Mouse (Mus musculus) ovary, adult 18-20 months (tissue): ENCODE results near the gene Mocs1.
"Not testable (repeated sequence)": the region's sequence is repeated elsewhere in the genome, so short reads cannot be mapped to it uniquely, and the experiment has no call there.

Source experiments
- DNase-seq: peaks from one replicate; pipeline ENCODE4 v3.0.0; 2022; ENCODE audit warnings: low spot score, mixed read lengths

Mocs1 gene

GRCm38 (mm10) chr17:49432071-49432711 lies 4.0 kb downstream of the Mocs1 start:
- DNase-seq: peak; percentile 49

GRCm38 (mm10) chr17:49433071-49433470 lies 4.9 kb downstream of the Mocs1 start:
- DNase-seq: no peak

DNA sequence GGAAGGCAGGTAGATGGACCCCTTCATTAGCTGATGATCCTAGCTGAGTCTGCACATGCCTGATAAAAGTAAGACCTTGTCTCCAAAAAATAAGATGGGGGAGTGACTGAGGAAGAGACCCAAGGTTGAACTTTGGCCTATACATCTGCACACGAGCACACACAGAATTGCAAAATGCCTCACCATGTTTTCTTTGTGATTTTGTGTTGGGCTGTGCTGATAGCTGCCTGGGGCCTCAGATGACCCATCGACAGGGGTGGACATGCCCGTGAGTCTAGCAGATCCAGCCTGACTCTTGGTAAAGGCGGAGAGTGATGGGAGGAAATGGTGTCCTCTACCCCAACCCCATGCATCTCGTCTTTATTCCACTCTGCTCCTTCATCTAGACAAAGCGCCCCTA lies 6.1 kb downstream of the Mocs1 start:
- no peak for DNase-seq

GRCm38 (mm10) chr17:49435081-49435480 lies 6.9 kb downstream of the Mocs1 start:
- no peak for DNase-seq

GRCm38 (mm10) chr17:49436631-49437030 lies 8.5 kb downstream of the Mocs1 start:
- DNase-seq: no peak

DNA sequence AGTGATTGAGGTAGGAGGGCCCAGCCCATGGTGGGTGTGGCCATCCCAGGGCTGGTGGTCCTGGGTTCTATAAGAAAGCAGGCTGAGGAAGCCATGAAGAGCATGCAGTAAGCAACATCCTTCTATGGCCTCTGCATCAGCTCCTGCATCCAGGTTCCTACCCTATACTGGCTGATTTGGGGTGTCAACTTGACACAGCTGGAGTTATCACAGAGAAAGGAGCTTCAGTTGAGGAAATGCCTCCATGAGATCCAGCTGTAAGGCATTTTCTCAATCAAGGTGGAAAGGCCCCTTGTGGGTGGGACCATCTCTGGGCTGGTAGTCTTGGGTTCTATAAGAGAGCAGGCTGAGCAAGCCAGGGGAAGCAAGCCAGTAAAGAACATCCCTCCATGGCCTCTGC lies 9.1 kb downstream of the Mocs1 start:
- DNase-seq: not testable (repeated sequence)

GRCm38 (mm10) chr17:49438822-49439574 lies 10.8 kb downstream of the Mocs1 start:
- no peak for DNase-seq

- DNase-seq: no peak
These were observed 11.5 kb downstream of the Mocs1 start for GRCm38 (mm10) chr17:49439706-49440105.

DNA sequence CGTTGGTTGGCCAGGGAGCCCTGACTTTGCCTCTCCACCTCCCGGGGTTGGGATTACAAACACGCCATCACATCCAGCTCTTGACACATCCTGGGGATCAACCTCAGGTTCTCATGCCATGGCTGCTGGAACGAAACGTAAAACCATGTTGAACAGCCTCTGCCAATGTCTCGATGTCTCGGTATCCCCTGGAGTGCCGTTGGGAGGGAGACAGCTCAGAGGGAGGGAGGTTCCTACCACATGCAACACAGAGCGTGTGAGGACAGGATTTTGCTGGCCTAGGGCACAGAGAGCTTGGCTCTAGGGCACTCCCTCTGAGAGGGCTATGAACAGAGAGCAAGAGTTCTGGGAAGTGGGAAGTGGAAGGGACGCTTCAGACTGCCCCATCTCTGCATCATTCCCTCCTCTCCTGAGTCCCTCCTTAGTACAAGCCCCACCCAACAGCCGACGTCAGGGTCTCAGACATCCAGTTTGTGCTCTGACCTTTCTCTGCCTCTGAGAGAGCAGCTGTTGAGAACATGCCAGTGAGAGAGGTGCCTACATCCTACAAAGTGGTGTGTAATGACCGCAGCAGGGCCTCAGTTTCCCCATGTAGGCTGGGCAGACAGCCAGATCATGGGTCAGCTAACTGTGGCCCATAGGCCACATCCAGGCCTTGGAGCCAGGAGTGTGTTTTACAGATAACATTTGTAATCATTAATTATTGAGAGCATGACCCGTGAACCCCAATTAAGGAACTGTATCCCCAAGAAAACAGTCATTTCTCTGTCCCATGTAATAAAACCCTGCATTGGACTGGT lies 12.4 kb downstream of the Mocs1 start:
- DNase-seq: no peak

DNA sequence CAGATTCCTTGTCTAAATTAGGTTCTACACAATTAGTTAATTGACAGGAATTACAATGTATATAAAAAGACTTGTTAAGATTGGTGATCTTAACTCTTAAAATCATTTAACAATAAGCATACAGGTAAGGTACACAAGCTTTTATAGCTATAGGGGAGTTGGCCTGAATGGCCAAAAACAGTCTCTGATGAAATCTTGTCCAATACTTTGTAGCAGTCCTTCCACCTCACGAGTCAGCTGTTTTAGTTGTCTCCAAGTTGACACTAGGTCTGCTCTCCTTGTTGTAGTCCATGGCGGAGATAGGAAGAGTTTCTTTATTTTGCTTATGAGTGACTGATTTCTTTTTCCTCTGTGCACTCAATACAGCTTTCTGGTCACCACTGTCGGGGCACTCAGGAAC lies 14.7 kb downstream of the Mocs1 start:
- not testable (repeated sequence) for DNase-seq

GRCm38 (mm10) chr17:49448570-49449229 lies 20.5 kb downstream of the Mocs1 start:
- DNase-seq: no peak

DNA sequence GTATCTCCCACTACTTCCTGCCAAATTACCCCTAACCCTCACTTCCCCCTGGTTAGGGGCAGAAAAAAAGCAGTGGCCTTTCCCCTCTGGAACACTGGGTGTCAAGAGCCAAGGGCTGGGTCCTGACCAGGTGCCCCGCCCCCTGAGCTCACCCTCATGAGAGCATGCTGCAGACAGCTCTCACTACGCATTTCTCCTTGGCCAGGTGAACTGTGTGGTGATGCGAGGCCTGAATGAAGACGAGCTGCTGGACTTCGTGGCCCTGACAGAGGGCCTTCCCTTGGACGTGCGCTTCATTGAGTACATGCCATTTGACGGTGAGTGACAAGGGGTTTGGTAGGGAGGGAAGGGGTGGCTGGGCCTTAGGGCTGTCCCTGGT lies 21.1 kb downstream of the Mocs1 start:
- DNase-seq: no peak

- no peak for DNase-seq
These were observed 22.8 kb downstream of the Mocs1 start for GRCm38 (mm10) chr17:49450922-49451321.

GRCm38 (mm10) chr17:49456334-49456733 lies 28.2 kb downstream of the Mocs1 start:
- DNase-seq: no peak

DNA sequence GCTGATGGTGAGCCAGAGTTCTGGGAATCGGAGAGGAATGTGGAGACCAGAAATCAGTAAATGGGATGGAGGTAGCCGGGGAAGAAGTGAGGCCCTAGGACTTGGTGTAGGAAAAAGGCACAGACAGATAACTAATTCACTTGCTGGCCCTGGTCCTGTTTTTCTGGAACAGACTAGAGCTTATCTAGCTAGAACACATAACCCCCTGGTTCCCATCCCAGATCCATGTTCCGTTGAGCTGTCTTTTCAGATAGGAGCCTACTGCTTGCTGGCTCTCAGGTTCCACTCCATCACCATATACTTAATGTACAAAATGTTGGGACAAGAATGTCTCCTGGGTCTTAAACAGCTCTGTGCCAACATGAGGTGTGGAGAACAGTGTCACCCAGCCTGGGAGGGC lies 29.7 kb downstream of the Mocs1 start:
- no peak for DNase-seq

GRCm38 (mm10) chr17:49458386-49458785 lies 30.2 kb downstream of the Mocs1 start:
- DNase-seq: no peak

DNA sequence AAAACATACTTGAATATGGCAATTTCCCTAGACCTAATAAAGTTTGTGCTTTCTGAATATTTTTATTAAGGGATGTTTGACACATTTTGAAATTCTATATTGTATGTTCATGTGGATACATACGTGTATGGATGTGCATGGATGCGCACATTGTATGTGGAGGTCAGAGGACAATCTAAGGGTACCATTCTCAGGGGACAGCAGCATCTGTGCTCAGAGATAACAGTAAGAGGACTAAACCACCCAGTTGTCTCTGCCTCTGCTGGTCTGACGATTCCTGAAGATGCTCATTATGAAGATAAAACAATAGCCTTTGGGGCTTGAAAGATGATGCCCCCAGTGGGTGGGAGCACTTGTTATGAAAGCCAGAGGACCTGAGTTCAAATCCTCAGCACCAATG lies 36.7 kb downstream of the Mocs1 start:
- no peak for DNase-seq

DNA sequence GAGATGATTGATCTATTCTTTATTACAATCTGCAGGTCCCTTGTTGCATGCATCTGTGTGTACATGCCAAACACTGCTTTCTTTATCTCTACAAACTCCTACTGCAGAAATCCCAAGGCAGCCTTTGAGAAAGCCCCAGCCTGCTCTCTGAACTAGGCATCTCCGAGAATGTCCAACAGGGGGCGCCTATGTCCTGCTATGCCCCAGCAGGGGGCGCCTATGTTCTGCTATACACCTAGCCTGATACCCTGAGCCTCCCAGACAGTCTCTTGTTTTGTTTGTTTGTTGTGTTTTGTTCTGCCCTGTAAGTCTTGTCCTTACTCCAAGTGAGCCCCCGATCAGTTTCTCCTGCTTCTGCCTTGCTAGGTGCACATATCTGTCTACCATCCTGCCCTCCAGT lies 40.1 kb downstream of the Mocs1 start:
- DNase-seq: peak; percentile 30

DNA sequence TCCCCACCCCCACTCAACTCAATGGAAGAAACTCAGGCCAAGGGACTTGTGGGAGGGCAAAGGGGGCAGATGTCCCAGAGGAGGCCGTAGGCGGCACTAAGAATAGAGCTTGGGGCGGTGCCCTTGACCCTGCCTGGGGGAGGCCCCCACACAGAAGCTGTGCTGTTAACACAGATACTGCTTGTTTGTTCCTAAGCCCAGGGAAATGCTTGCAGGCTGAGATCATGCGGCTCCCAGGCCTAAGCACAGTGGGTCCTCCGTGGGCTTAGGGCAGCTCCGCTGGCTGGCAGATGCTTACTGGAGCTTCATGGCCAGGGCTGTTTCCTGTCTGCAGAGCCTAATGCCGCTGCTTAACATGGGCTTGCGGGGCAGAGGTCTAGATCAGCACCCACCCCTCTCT lies 44.5 kb downstream of the Mocs1 start:
- DNase-seq: peak; percentile 64

- DNase-seq: no peak
These were observed 45.9 kb downstream of the Mocs1 start for GRCm38 (mm10) chr17:49474051-49474450.

GRCm38 (mm10) chr17:49475174-49475573 lies 47.0 kb downstream of the Mocs1 start:
- DNase-seq: no peak

DNA sequence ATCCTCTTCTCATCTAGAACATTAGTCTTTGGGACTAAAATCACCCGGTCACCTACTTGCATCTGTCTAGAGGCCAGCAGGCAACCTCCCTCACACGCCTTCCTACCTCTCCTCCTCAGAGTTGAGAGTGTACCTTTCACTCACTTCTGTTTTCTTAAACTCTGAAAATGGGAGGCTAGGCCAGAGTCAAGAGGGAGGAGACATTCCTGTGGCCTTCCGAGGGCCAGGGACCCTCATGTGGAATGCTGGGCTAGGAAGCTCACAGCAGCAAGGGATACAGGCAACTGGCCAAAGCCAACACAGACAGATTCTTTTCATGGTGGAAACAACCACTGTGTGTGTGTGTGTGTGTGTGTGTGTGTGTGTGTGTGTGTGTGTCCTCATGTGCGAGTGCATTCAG lies 49.2 kb downstream of the Mocs1 start:
- DNase-seq: no peak
